14 mouse cellular contexts compared by ENCODE assay signal in the genomic region with DNA sequence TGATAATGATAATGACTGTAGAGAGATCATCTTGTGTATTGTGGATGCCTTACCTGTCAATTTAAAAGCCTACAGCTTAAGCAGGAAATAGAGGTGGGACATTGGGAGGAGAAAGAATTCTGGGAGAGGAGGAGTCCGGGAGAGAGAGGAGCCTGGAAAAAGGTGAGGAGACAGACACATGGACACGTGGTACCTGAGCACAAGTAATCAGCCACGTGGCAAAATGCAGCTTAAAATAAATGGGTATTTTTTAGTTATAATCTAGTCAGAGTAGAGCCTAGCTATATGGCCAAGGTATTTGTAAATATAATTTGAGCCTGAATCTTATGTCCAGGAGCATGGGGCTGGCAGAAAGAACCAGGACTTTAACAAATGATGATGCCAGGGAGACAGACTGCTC. TPM values are rescaled to one million over a fixed set of nuclear protein-coding genes. Genes with fewer than 3 reads are reported as not detected.
DNase-seq lines count a peak whose midpoint lies in the region; ATAC-seq and TF ChIP-seq lines count a peak whose summit lies in the region.
"Had no signal": no experiment of that assay in that cellular context is flagged by ENCODE, and none has a peak within 500 bp of the region (broad histone marks: within the 10 kb centered on the region; RNA-seq: fewer than 3 reads in every experiment).

No protein-coding gene starts in this region.

- H3ac ChIP-seq in myocyte (ENCODE audit: control insufficient read depth, insufficient read length) = no peak overlapping the region

- H3K4me2 ChIP-seq in heart, embryonic 15.5 days = no peak overlapping the region; the same call in 1 of the 2 replicates
- H3K4me2 ChIP-seq in lung, postnatal 0 days (replicated peaks; ENCODE audit: low read depth, low read length) = peak overlapping the region; percentile 49
- peak overlapping the region; percentile 42 for H3K4me2 ChIP-seq in myocyte (ENCODE audit: low read depth)
- H3K4me2 ChIP-seq: limb, embryonic 12.5 days had no signal

- no peak overlapping the region for H3K9ac ChIP-seq in heart, embryonic 15.5 days
- no peak overlapping the region for H3K9ac ChIP-seq in lung, postnatal 0 days (replicated peaks; ENCODE audit: low read depth)
- H3K9ac ChIP-seq: limb, embryonic 12.5 days had no signal

- no peak overlapping the region for H3K4me3 ChIP-seq in heart, embryonic 15.5 days
- H3K4me3 ChIP-seq in lung, postnatal 0 days (ENCODE audit: low read depth, low read length) = peak overlapping the region; percentile 23
- H3K4me3 ChIP-seq in brown adipose tissue, adult 24 weeks (ENCODE audit: insufficient read depth, low read depth, low read length) = peak overlapping the region; percentile 63
- H3K4me3 ChIP-seq in myocyte = no peak overlapping the region
- H3K4me3 ChIP-seq: limb, embryonic 12.5 days had no signal

- peaks cover 7% of the 10 kb centered on the region; the same call in 1 of the 2 replicates for H3K4me1 ChIP-seq in heart, embryonic 15.5 days (replicated peaks)
- H3K4me1 ChIP-seq in lung, postnatal 0 days (ENCODE audit: insufficient read depth, low read depth, low read length) = peaks cover 6% of the 10 kb centered on the region; the same call in 1 of the 2 replicates
- peaks cover 12% of the 10 kb centered on the region for H3K4me1 ChIP-seq in brown adipose tissue, adult 24 weeks (ENCODE audit: control insufficient read depth, insufficient read depth, insufficient read length, low read length)

- 74% methylated on average over 3 of the region's 3 CpGs for WGBS in heart, embryonic 15.5 days
- 54% methylated on average over 3 of the region's 3 CpGs for WGBS in lung, postnatal 0 days

- peaks cover 72% of the 10 kb centered on the region for H3K79me2 ChIP-seq in myocyte (ENCODE audit: control insufficient read depth, insufficient read depth)

- no peak for TF ChIP-seq POLR2A in myocyte (IDR thresholded peaks at IDR 0.05; ENCODE audit: insufficient read length, low read depth)

- no peaks in the 10 kb centered on the region for H3K9me3 ChIP-seq in heart, embryonic 15.5 days (replicated peaks)
- H3K9me3 ChIP-seq in lung, postnatal 0 days (ENCODE audit: low read length) = no peaks in the 10 kb centered on the region
- H3K9me3 ChIP-seq: limb, embryonic 12.5 days had no signal

- ATAC-seq in heart, embryonic 15.5 days (replicated peaks; ENCODE audit: insufficient number of reproducible peaks, insufficient read depth, low FRiP score, low read depth) = no peak
- no peak for ATAC-seq in lung, postnatal 0 days
- ATAC-seq: forebrain, embryonic 16.5 days; hindbrain, embryonic 16.5 days had no signal

- no peak for DNase-seq in heart, adult 11 months
- DNase-seq in lung, postnatal 0 days (ENCODE audit: low spot score) = no peak
- no peak for DNase-seq in lung, postnatal 4 days
- DNase-seq in cerebellum, postnatal 14 days = no peak
- DNase-seq: gastrocnemius, postnatal 14 days; right cerebral cortex, adult 18-20 months had no signal

- H3K27me3 ChIP-seq in heart, embryonic 15.5 days = no peaks in the 10 kb centered on the region
- no peaks in the 10 kb centered on the region for H3K27me3 ChIP-seq in lung, postnatal 0 days (replicated peaks; ENCODE audit: insufficient read depth, low read length)
- no peaks in the 10 kb centered on the region for H3K27me3 ChIP-seq in myocyte (ENCODE audit: control insufficient read depth, insufficient read depth, insufficient read length)
- H3K27me3 ChIP-seq: limb, embryonic 12.5 days had no signal

- no peak for TF ChIP-seq CTCF in lung, postnatal 0 days (IDR thresholded peaks at IDR 0.05)

- H3K27ac ChIP-seq in heart, embryonic 15.5 days = 0 out of 2 replicates have a peak overlapping the region, but pooled peaks have one; percentile 10
- peak overlapping the region; percentile 75; the same call in 1 of the 2 replicates for H3K27ac ChIP-seq in lung, postnatal 0 days (ENCODE audit: low read length)
- peak overlapping the region; percentile 95 for H3K27ac ChIP-seq in brown adipose tissue, adult 24 weeks (replicated peaks; ENCODE audit: low read depth, low read length)

- peaks cover 7% of the 10 kb centered on the region; the same call in 1 of the 2 replicates for H3K36me3 ChIP-seq in heart, embryonic 15.5 days
- no peaks in the 10 kb centered on the region; the same call in 1 of the 2 replicates for H3K36me3 ChIP-seq in lung, postnatal 0 days (ENCODE audit: insufficient read depth, low read length)
- peaks cover 3% of the 10 kb centered on the region for H3K36me3 ChIP-seq in myocyte (ENCODE audit: control insufficient read depth, insufficient read depth)

- no peak for TF ChIP-seq EP300 in lung, postnatal 0 days (IDR thresholded peaks at IDR 0.05)

TF ChIP-seq in myocyte, 11 proteins besides CTCF, POLR2A, EP300 and RAD21:
- no peak for TF ChIP-seq E2F4 (IDR thresholded peaks at IDR 0.05; ENCODE audit: insufficient read depth)
- TF ChIP-seq MYOG (IDR thresholded peaks at IDR 0.05; ENCODE audit: control insufficient read depth in 1 of 3, insufficient read depth in 1 of 3, insufficient read length in 2 of 3, low read depth in 2 of 3) = no peak
- TF ChIP-seq TCF12 (IDR thresholded peaks at IDR 0.05; ENCODE audit: insufficient read depth, poor library complexity, severe bottlenecking) = no peak
- TF ChIP-seq CEBPB (IDR thresholded peaks at IDR 0.05; ENCODE audit: insufficient read depth, poor library complexity, severe bottlenecking) = no peak
- no peak for TF ChIP-seq SRF (IDR thresholded peaks at IDR 0.05; ENCODE audit: control insufficient read depth, insufficient read length, low read depth)
TF ChIP-seq in myocyte: peak in this region for 0.

RNA-seq across cellular contexts. Expression of gene H2-T24, which starts 0.8 kb away (rescaled TPM):
- polyA plus RNA-seq in heart, embryonic 15.5 days (2015; fragmentation: Nextera tagmentation; extraction: Ambion mirVana) = 1.3 and 2.7 TPM in 2 replicates
- 2.7 and 3.7 TPM in 2 replicates for polyA plus RNA-seq in lung, postnatal 0 days (2015; fragmentation: Nextera tagmentation; extraction: Ambion mirVana)
- 3.3 and 3.9 TPM in 2 replicates for polyA plus RNA-seq in brown adipose tissue, adult 24 weeks (2012; ENCODE audit: insufficient read depth, insufficient read length, missing spikeins)
- polyA plus RNA-seq in myocyte (2012; fragmentation: generic; extraction: Trizol) = 0.47 TPM

RNA-seq across cellular contexts. Expression of gene H2-T23, which starts 13.1 kb away (rescaled TPM):
- polyA plus RNA-seq in heart, embryonic 15.5 days (2015; fragmentation: Nextera tagmentation; extraction: Ambion mirVana) = 4.7 and 11.6 TPM in 2 replicates
- 50.4 and 53.1 TPM in 2 replicates for polyA plus RNA-seq in lung, postnatal 0 days (2015; fragmentation: Nextera tagmentation; extraction: Ambion mirVana)
- polyA plus RNA-seq in brown adipose tissue, adult 24 weeks (2012; ENCODE audit: insufficient read depth, insufficient read length, missing spikeins) = 16.3 and 22.1 TPM in 2 replicates
- 13.6 TPM for polyA plus RNA-seq in myocyte (2012; fragmentation: generic; extraction: Trizol)

RNA-seq across cellular contexts. Expression of gene H2-T22, which starts 23.0 kb away (rescaled TPM):
- polyA plus RNA-seq in heart, embryonic 15.5 days (2015; fragmentation: Nextera tagmentation; extraction: Ambion mirVana) = 7.0 and 12.0 TPM in 2 replicates
- polyA plus RNA-seq in lung, postnatal 0 days (2015; fragmentation: Nextera tagmentation; extraction: Ambion mirVana) = 23.9 and 24.4 TPM in 2 replicates
- 57.5 and 83.0 TPM in 2 replicates for polyA plus RNA-seq in brown adipose tissue, adult 24 weeks (2012; ENCODE audit: insufficient read depth, insufficient read length, missing spikeins)
- 22.1 TPM for polyA plus RNA-seq in myocyte (2012; fragmentation: generic; extraction: Trizol)

RNA-seq across cellular contexts. Expression of gene Gm6034, which starts 23.2 kb away (rescaled TPM):
- polyA plus RNA-seq in heart, embryonic 15.5 days (2015; fragmentation: Nextera tagmentation; extraction: Ambion mirVana) = not detected in 2 replicates
- not detected in 2 replicates for polyA plus RNA-seq in lung, postnatal 0 days (2015; fragmentation: Nextera tagmentation; extraction: Ambion mirVana)
- polyA plus RNA-seq in brown adipose tissue, adult 24 weeks (2012; ENCODE audit: insufficient read depth, insufficient read length, missing spikeins) = not detected in 2 replicates
- polyA plus RNA-seq in myocyte (2012; fragmentation: generic; extraction: Trizol) = not detected
- polyA plus RNA-seq: cortical plate, adult 2 months; forebrain, embryonic 16.5 days; hindbrain, embryonic 16.5 days; kidney, embryonic 16.5 days; limb, embryonic 12.5 days had no signal

RNA-seq across cellular contexts. Expression of gene Gm11127, which starts 38.7 kb away (rescaled TPM):
- polyA plus RNA-seq in heart, embryonic 15.5 days (2015; fragmentation: Nextera tagmentation; extraction: Ambion mirVana) = 0.13 TPM in 1 of 2 replicates, not detected in the other
- polyA plus RNA-seq in lung, postnatal 0 days (2015; fragmentation: Nextera tagmentation; extraction: Ambion mirVana) = not detected in 2 replicates
- not detected in 2 replicates for polyA plus RNA-seq in brown adipose tissue, adult 24 weeks (2012; ENCODE audit: insufficient read depth, insufficient read length, missing spikeins)
- polyA plus RNA-seq in myocyte (2012; fragmentation: generic; extraction: Trizol) = 0.23 TPM
- polyA plus RNA-seq: hindbrain, embryonic 16.5 days; kidney, embryonic 16.5 days; limb, embryonic 12.5 days had no signal

Comparison
In these comparisons a context has a peak if more than half of its experiments do, and no peak if none do; other contexts are left out.
1. H3K27ac ChIP-seq: peak in every context shown above with its lines; median percentile 95 in brown adipose tissue, adult 24 weeks; 75 in lung, postnatal 0 days; 10 in heart, embryonic 15.5 days.
2. H3K4me3 ChIP-seq: peak in lung, postnatal 0 days (single experiment) and brown adipose tissue, adult 24 weeks (single experiment); none in heart, embryonic 15.5 days (single experiment) and myocyte (single experiment).